Comparison of ENCODE assay signal across 9 mouse cellular contexts in genomic region chr16:71247516-71248139, GRCm38 (mm10).
DNase-seq lines count a peak whose midpoint lies in the region; ATAC-seq and TF ChIP-seq lines count a peak whose summit lies in the region.
"Had no signal": no experiment of that assay in that cellular context is flagged by ENCODE, and none has a peak within 500 bp of the region (broad histone marks: within the 10 kb centered on the region; RNA-seq: fewer than 3 reads in every experiment).

No protein-coding gene starts in this region.

- TF ChIP-seq POLR2A in cerebellum, adult 2 months (IDR thresholded peaks at IDR 0.05; ENCODE audit: borderline replicate concordance, insufficient read depth, low read length), result no peak

- intact Hi-C loops in gastrocnemius, adult 2 months (cut with DNase I), result no loop called here
- intact Hi-C loops in gastrocnemius, postnatal 36 days (cut with DNase I), result no loop called here

- TF ChIP-seq EP300 in stomach, postnatal 0 days (optimal IDR thresholded peaks at IDR 0.05), result no peak

- no peak overlapping the region for H3K4me2 ChIP-seq in stomach, postnatal 0 days (replicated peaks; ENCODE audit: low read depth)
- H3K4me2 ChIP-seq: lung, embryonic 15.5 days had no signal

- no peaks in the 10 kb centered on the region for H3K9me3 ChIP-seq in stomach, postnatal 0 days (ENCODE audit: control insufficient read depth, low read length)
- H3K9me3 ChIP-seq: lung, embryonic 15.5 days had no signal

- TF ChIP-seq CTCF in gastrocnemius, adult 2 months (IDR thresholded peaks at IDR 0.05), result peak; percentile 52
- TF ChIP-seq CTCF in cerebellum, adult 2 months (IDR thresholded peaks at IDR 0.05; ENCODE audit: borderline replicate concordance, insufficient read depth, low read depth, low read length), result peak; percentile 57
- TF ChIP-seq CTCF in stomach, postnatal 0 days (IDR thresholded peaks at IDR 0.05; ENCODE audit: low read depth), result peak; percentile 78

- no peak for DNase-seq in gastrocnemius, adult 2 months
- DNase-seq in gastrocnemius, postnatal 36 days, result no peak
- DNase-seq in ES-CJ7 (ENCODE audit: low read depth, low spot score), result peak; percentile 44
- peak; percentile 15 to 33 for DNase-seq in cerebellum, adult 2 months
- DNase-seq in layer of hippocampus, adult 8-10 months (ENCODE audit: low spot score in 2 of 2), result peak; percentile 22 to 80
- DNase-seq in stomach, postnatal 0 days (ENCODE audit: low spot score), result peak; percentile 74

- no peak overlapping the region for H3K27ac ChIP-seq in gastrocnemius, adult 2 months
- no peak overlapping the region for H3K27ac ChIP-seq in cerebellum, adult 2 months (ENCODE audit: insufficient read depth, low read length)
- H3K27ac ChIP-seq in stomach, postnatal 0 days (replicated peaks), result no peak overlapping the region
- H3K27ac ChIP-seq: lung, embryonic 15.5 days had no signal

- peak; percentile 82; the same call in 1 of the 2 replicates for ATAC-seq in frontal cortex, adult (ENCODE audit: low TSS enrichment)
- peak; percentile 86 for ATAC-seq in megakaryocyte progenitor cell, adult 5-6 weeks (replicated peaks; ENCODE audit: poor library complexity)
- no peak for ATAC-seq in stomach, postnatal 0 days (ENCODE audit: low FRiP score, low TSS enrichment)

- 36% methylated on average over 9 of the region's 9 CpGs for WGBS in cerebellum, adult 2 months
- 34% methylated on average over 9 of the region's 9 CpGs for WGBS in stomach, postnatal 0 days

- no peaks in the 10 kb centered on the region for H3K36me3 ChIP-seq in stomach, postnatal 0 days (ENCODE audit: control insufficient read depth, insufficient read depth, low read length)
- H3K36me3 ChIP-seq: lung, embryonic 15.5 days had no signal

- H3K4me1 ChIP-seq in cerebellum, adult 2 months (ENCODE audit: control insufficient read depth, insufficient read depth, low read length), result no peaks in the 10 kb centered on the region
- no peaks in the 10 kb centered on the region for H3K4me1 ChIP-seq in stomach, postnatal 0 days (replicated peaks; ENCODE audit: control insufficient read depth, insufficient read depth)
- H3K4me1 ChIP-seq: lung, embryonic 15.5 days had no signal

- no peak overlapping the region for H3K9ac ChIP-seq in stomach, postnatal 0 days (ENCODE audit: low read length)
- H3K9ac ChIP-seq: lung, embryonic 15.5 days had no signal

- H3K27me3 ChIP-seq in cerebellum, adult 2 months (ENCODE audit: control insufficient read depth, insufficient read depth, low read length), result no peaks in the 10 kb centered on the region
- no peaks in the 10 kb centered on the region for H3K27me3 ChIP-seq in stomach, postnatal 0 days (ENCODE audit: control insufficient read depth, insufficient read depth, low read length)
- H3K27me3 ChIP-seq: lung, embryonic 15.5 days had no signal

- no peak overlapping the region for H3K4me3 ChIP-seq in gastrocnemius, adult 2 months
- H3K4me3 ChIP-seq in cerebellum, adult 2 months (replicated peaks; ENCODE audit: insufficient read depth, low read depth, low read length), result no peak overlapping the region
- H3K4me3 ChIP-seq in stomach, postnatal 0 days (ENCODE audit: low read depth, low read length), result no peak overlapping the region
- H3K4me3 ChIP-seq: lung, embryonic 15.5 days had no signal

Comparison
In these comparisons a context has a peak if more than half of its experiments do, and no peak if none do; other contexts are left out.
1. DNase-seq: peak in ES-CJ7 (single experiment), cerebellum, adult 2 months (2 of 2), layer of hippocampus, adult 8-10 months (2 of 2) and stomach, postnatal 0 days (single experiment); none in gastrocnemius, adult 2 months (single experiment) and gastrocnemius, postnatal 36 days (0 of 2).
2. Peak in every context shown above with its lines, with median percentiles within 50 percentile points of each other: CTCF ChIP-seq.